Mouse (Mus musculus) erythroid progenitor cell, adult 5-6 weeks (primary cell): ENCODE results near the gene Amigo1. TPM values are rescaled to one million over a fixed set of nuclear protein-coding genes. Genes with fewer than 3 reads are reported as not detected.

Source experiments
- total RNA-seq, 2 experiments: library from RNA; stranded (forward) in 1 of 2; stranded (reverse) in 1 of 2; fragments of 150-400 nt in 1 of 2; fragments of 186-747, 209-891 nt in 1 of 2; gene quantifications; 2 replicates each; pipeline versions ENCODE4 v1.2.3 to v1.2.4; 2015 to 2017; ENCODE audit warnings: low replicate concordance in 2 of 2

Gene Amigo1
- total RNA-seq, 2 experiments from 2014 or later: 0.38 TPM; not detected in 1

Other genes with a start within 250 kb of the Amigo1 start
- gene Gstm6, start 242.6 kb upstream of the Amigo1 start, total RNA-seq (2015; ENCODE audit: low replicate concordance): not detected in 2 replicates
- gene Gstm6, start 242.6 kb upstream of the Amigo1 start, total RNA-seq (2017; ENCODE audit: low replicate concordance): not detected in 2 replicates
- not detected in 2 replicates for gene Gstm3, start 217.1 kb upstream of the Amigo1 start, total RNA-seq (2015; ENCODE audit: low replicate concordance)
- not detected in 2 replicates for gene Gstm3, start 217.1 kb upstream of the Amigo1 start, total RNA-seq (2017; ENCODE audit: low replicate concordance)
- not detected in 2 replicates for gene Gstm2, start 199.9 kb upstream of the Amigo1 start, total RNA-seq (2015; ENCODE audit: low replicate concordance)
- gene Gstm2, start 199.9 kb upstream of the Amigo1 start, total RNA-seq (2017; ENCODE audit: low replicate concordance): not detected in 2 replicates
- gene Gstm1, start 168.4 kb upstream of the Amigo1 start, total RNA-seq (2015; ENCODE audit: low replicate concordance): 114 and 170 TPM in 2 replicates
- 29.0 and 44.4 TPM in 2 replicates for gene Gstm1, start 168.4 kb upstream of the Amigo1 start, total RNA-seq (2017; ENCODE audit: low replicate concordance)
- 2.5 and 4.2 TPM in 2 replicates for gene Gstm4, start 141.4 kb upstream of the Amigo1 start, total RNA-seq (2015; ENCODE audit: low replicate concordance)
- gene Gstm4, start 141.4 kb upstream of the Amigo1 start, total RNA-seq (2017; ENCODE audit: low replicate concordance): 0.90 and 1.4 TPM in 2 replicates
- 9.2 and 10.5 TPM in 2 replicates for gene Ampd2, start 99.7 kb upstream of the Amigo1 start, total RNA-seq (2015; ENCODE audit: low replicate concordance)
- 1.0 and 10.1 TPM in 2 replicates for gene Ampd2, start 99.7 kb upstream of the Amigo1 start, total RNA-seq (2017; ENCODE audit: low replicate concordance)
- not detected in 2 replicates for gene Gnat2, start 93.5 kb upstream of the Amigo1 start, total RNA-seq (2015; ENCODE audit: low replicate concordance)
- not detected in 2 replicates for gene Gnat2, start 93.5 kb upstream of the Amigo1 start, total RNA-seq (2017; ENCODE audit: low replicate concordance)
- 29.9 and 45.7 TPM in 2 replicates for gene Gnai3, start 40.2 kb upstream of the Amigo1 start, total RNA-seq (2015; ENCODE audit: low replicate concordance)
- 21.7 and 30.0 TPM in 2 replicates for gene Gnai3, start 40.2 kb upstream of the Amigo1 start, total RNA-seq (2017; ENCODE audit: low replicate concordance)
- not detected in 2 replicates for gene Gpr61, start 31.5 kb upstream of the Amigo1 start, total RNA-seq (2015; ENCODE audit: low replicate concordance)
- not detected in 2 replicates for gene Gpr61, start 31.5 kb upstream of the Amigo1 start, total RNA-seq (2017; ENCODE audit: low replicate concordance)
- 1.4 and 2.1 TPM in 2 replicates for gene Cyb561d1, start 14.9 kb downstream of the Amigo1 start, total RNA-seq (2015; ENCODE audit: low replicate concordance)
- 5.3 TPM in 1 of 2 replicates, not detected in the other for gene Cyb561d1, start 14.9 kb downstream of the Amigo1 start, total RNA-seq (2017; ENCODE audit: low replicate concordance)
- gene Atxn7l2, start 24.6 kb downstream of the Amigo1 start, total RNA-seq (2015; ENCODE audit: low replicate concordance): 0.36 and 5.4 TPM in 2 replicates
- not detected in 2 replicates for gene Atxn7l2, start 24.6 kb downstream of the Amigo1 start, total RNA-seq (2017; ENCODE audit: low replicate concordance)
- not detected in 2 replicates for gene Sypl2, start 40.3 kb downstream of the Amigo1 start, total RNA-seq (2015; ENCODE audit: low replicate concordance)
- not detected in 2 replicates for gene Sypl2, start 40.3 kb downstream of the Amigo1 start, total RNA-seq (2017; ENCODE audit: low replicate concordance)
- gene Psma5, start 70.6 kb downstream of the Amigo1 start, total RNA-seq (2015; ENCODE audit: low replicate concordance): 78.8 and 93.0 TPM in 2 replicates
- gene Psma5, start 70.6 kb downstream of the Amigo1 start, total RNA-seq (2017; ENCODE audit: low replicate concordance): 49.7 and 86.5 TPM in 2 replicates
- 12.3 and 15.9 TPM in 2 replicates for gene Sort1, start 97.7 kb downstream of the Amigo1 start, total RNA-seq (2015; ENCODE audit: low replicate concordance)
- 8.7 and 10.8 TPM in 2 replicates for gene Sort1, start 97.7 kb downstream of the Amigo1 start, total RNA-seq (2017; ENCODE audit: low replicate concordance)
- not detected in 2 replicates for gene Mybphl, start 178.6 kb downstream of the Amigo1 start, total RNA-seq (2015; ENCODE audit: low replicate concordance)
- gene Mybphl, start 178.6 kb downstream of the Amigo1 start, total RNA-seq (2017; ENCODE audit: low replicate concordance): not detected in 2 replicates
- gene Psrc1, start 197.5 kb downstream of the Amigo1 start, total RNA-seq (2015; ENCODE audit: low replicate concordance): 42.2 and 46.9 TPM in 2 replicates
- 58.9 and 59.7 TPM in 2 replicates for gene Psrc1, start 197.5 kb downstream of the Amigo1 start, total RNA-seq (2017; ENCODE audit: low replicate concordance)
- 0.84 and 1.1 TPM in 2 replicates for gene Celsr2, start 229.2 kb downstream of the Amigo1 start, total RNA-seq (2015; ENCODE audit: low replicate concordance)
- gene Celsr2, start 229.2 kb downstream of the Amigo1 start, total RNA-seq (2017; ENCODE audit: low replicate concordance): 1.0 TPM in 1 of 2 replicates, not detected in the other